Mouse (Mus musculus) effector memory CD4-positive, alpha-beta T cell, adult 5 months (primary cell): ENCODE data around the gene Sspn. TPM values are rescaled to one million over a fixed set of nuclear protein-coding genes. Genes with fewer than 3 reads are reported as not detected.

ENCODE experiments used
- polyA plus RNA-seq: library from polyadenylated mRNA; unstranded; fragments of 100-300 nt; shearing (Covaris generic); gene quantifications from one replicate; pipeline ENCODE4 v1.2.1, GENCODE M21; 2017

Gene Sspn
- not detected for polyA plus RNA-seq

GRCm38 (mm10) chr6:145931341-145931740 is at the start of gene Sspn:
Sspn (plus strand) TSS chr6:145931641.

Other genes starting within 250 kb of the Sspn start
- 0.21 TPM for gene Rassf8, start 184.9 kb upstream of the Sspn start, polyA plus RNA-seq
- 0.12 TPM for gene Bhlhe41, start 66.1 kb upstream of the Sspn start, polyA plus RNA-seq